ENCODE assay signal across 9 mouse cellular contexts in genomic region chr3:127457761-127458419, GRCm38 (mm10). TPM values are rescaled to one million over a fixed set of nuclear protein-coding genes. Genes with fewer than 3 reads are reported as not detected.
DNase-seq lines count a peak whose midpoint lies in the region; ATAC-seq and TF ChIP-seq lines count a peak whose summit lies in the region.
"Had no signal": no experiment of that assay in that cellular context is flagged by ENCODE, and none has a peak within 500 bp of the region (broad histone marks: within the 10 kb centered on the region; RNA-seq: fewer than 3 reads in every experiment).

No protein-coding gene starts in this region.

- WGBS in kidney, embryonic 14.5 days: 34% methylated on average over 5 of the region's 5 CpGs
- WGBS in liver, embryonic 11.5 days: 21% methylated on average over 5 of the region's 5 CpGs

- no peak for TF ChIP-seq CTCF in G1E (IDR thresholded peaks at IDR 0.05; ENCODE audit: low read depth, low read length)

- H3K4me2 ChIP-seq in kidney, embryonic 14.5 days (replicated peaks; ENCODE audit: low read depth, low read length): no peak overlapping the region
- peak overlapping the region; percentile 62 for H3K4me2 ChIP-seq in liver, embryonic 11.5 days

- no peak overlapping the region for H3K4me3 ChIP-seq in kidney, embryonic 14.5 days (ENCODE audit: low read length)
- peak overlapping the region; percentile 57; the same call in 1 of the 2 replicates for H3K4me3 ChIP-seq in G1E (ENCODE audit: low read depth, low read length)
- peak overlapping the region; percentile 10 for H3K4me3 ChIP-seq in liver, embryonic 11.5 days (ENCODE audit: low read depth, low read length)

- ATAC-seq in kidney, embryonic 14.5 days (ENCODE audit: low FRiP score, low TSS enrichment): peak; percentile 33; the same call in 1 of the 2 replicates
- 0 out of 2 replicates have a peak, but pooled peaks have one; percentile 0 for ATAC-seq in G1E (ENCODE audit: extremely low read depth, insufficient number of reproducible peaks, low FRiP score, poor library complexity, severe bottlenecking)
- 0 out of 2 replicates have a peak, but pooled peaks have one; percentile 29 for ATAC-seq in liver, embryonic 11.5 days (replicated peaks; ENCODE audit: low FRiP score)
- no peak for ATAC-seq in megakaryocyte-erythroid progenitor cell, adult 5-6 weeks (replicated peaks; ENCODE audit: low FRiP score, low TSS enrichment, poor library complexity, severe bottlenecking)
- ATAC-seq: activated CD4-positive, CD25-positive, alpha-beta regulatory T cell, adult 4 months; hindbrain, embryonic 16.5 days had no signal

- no peak for DNase-seq in kidney, postnatal 14 days
- DNase-seq in G1E (ENCODE audit: low spot score) (no peak), adipocyte (ENCODE audit: low spot score) (peak; percentile 59)
- DNase-seq in liver, embryonic 11.5 days (ENCODE audit: low spot score): no peak
- DNase-seq in right cerebral cortex, postnatal 10 days (ENCODE audit: low spot score in 2 of 2): no peak

- no peaks in the 10 kb centered on the region for H3K9me3 ChIP-seq in kidney, embryonic 14.5 days (ENCODE audit: control insufficient read depth, low read length)
- H3K9me3 ChIP-seq in G1E (replicated peaks): no peaks in the 10 kb centered on the region
- no peaks in the 10 kb centered on the region for H3K9me3 ChIP-seq in liver, embryonic 11.5 days (ENCODE audit: control insufficient read depth, low read length)

- peaks cover 4% of the 10 kb centered on the region; the same call in 1 of the 2 replicates for H3K27me3 ChIP-seq in kidney, embryonic 14.5 days (ENCODE audit: control insufficient read depth, insufficient read depth, low read length)
- no peaks in the 10 kb centered on the region for H3K27me3 ChIP-seq in G1E (ENCODE audit: insufficient read depth, low read length)
- no peaks in the 10 kb centered on the region for H3K27me3 ChIP-seq in liver, embryonic 11.5 days (replicated peaks; ENCODE audit: control insufficient read depth, insufficient read depth, low read length)

- H3K36me3 ChIP-seq in kidney, embryonic 14.5 days (ENCODE audit: control insufficient read depth, insufficient read depth, low read length): no peaks in the 10 kb centered on the region
- peaks cover 17% of the 10 kb centered on the region for H3K36me3 ChIP-seq in G1E (replicated peaks)
- no peaks in the 10 kb centered on the region for H3K36me3 ChIP-seq in liver, embryonic 11.5 days (ENCODE audit: control insufficient read depth, insufficient read depth, low read length)

- H3K9ac ChIP-seq in kidney, embryonic 14.5 days (ENCODE audit: low read depth, low read length): no peak overlapping the region
- H3K9ac ChIP-seq in liver, embryonic 11.5 days (ENCODE audit: low read depth, low read length): peak overlapping the region; percentile 46; the same call in 1 of the 2 replicates

- no peaks in the 10 kb centered on the region for H3K4me1 ChIP-seq in kidney, embryonic 14.5 days (ENCODE audit: control insufficient read depth, insufficient read depth, low read length)
- H3K4me1 ChIP-seq in G1E (ENCODE audit: insufficient read depth, low read depth, low read length): peaks cover 78% of the 10 kb centered on the region
- H3K4me1 ChIP-seq in liver, embryonic 11.5 days (replicated peaks; ENCODE audit: control insufficient read depth, insufficient read depth, low read length): peaks cover 28% of the 10 kb centered on the region

- no peak overlapping the region for H3K27ac ChIP-seq in kidney, embryonic 14.5 days (ENCODE audit: low read depth, low read length)
- no peak overlapping the region for H3K27ac ChIP-seq in liver, embryonic 11.5 days (ENCODE audit: low read depth, low read length)

RNA-seq across cellular contexts. Expression of gene Ank2, which starts 41.3 kb away (rescaled TPM):
- polyA plus RNA-seq in kidney, embryonic 14.5 days (2014; fragmentation: Nextera tagmentation; extraction: Ambion mirVana): 8.8 and 11.5 TPM in 2 replicates
- total RNA-seq in G1E (2014; fragmentation: Nextera tagmentation): 95.5 and 139 TPM in 2 replicates
- 52.9 and 57.8 TPM in 2 replicates for total RNA-seq in G1E (2017)
- polyA plus RNA-seq in G1E (2012): 18.9 and 25.2 TPM in 2 replicates
- 17.3 and 19.7 TPM in 2 replicates for polyA plus RNA-seq in liver, embryonic 11.5 days (2014; fragmentation: Nextera tagmentation; extraction: Ambion mirVana)
- not detected in 2 replicates for total RNA-seq in megakaryocyte-erythroid progenitor cell, adult 5-6 weeks (2014; fragmentation: Nextera tagmentation)
- total RNA-seq in megakaryocyte-erythroid progenitor cell, adult 5-6 weeks (2017): 0.38 TPM in 1 of 2 replicates, not detected in the other
